Mouse (Mus musculus) liver, adult 2 months (tissue): ENCODE data around the gene B4galt2. TPM values are rescaled to one million over a fixed set of nuclear protein-coding genes. Genes with fewer than 3 reads are reported as not detected.

ENCODE experiments used
- DNase-seq: peaks from one replicate; pipeline ENCODE4 v3.0.0-alpha.2; 2011; ENCODE audit warnings: low read depth, low spot score; ENCODE audit errors: extremely low read depth
- H3K27ac ChIP-seq: fragments of 200-500 bp; replicated peaks from 2 replicates; pipeline ENCODE4 v1.5.1; 2012; ENCODE audit warnings: low read depth, mild to moderate bottlenecking, control low read depth, inconsistent platforms, low read length; ENCODE audit not compliant: insufficient read depth
- H3K27me3 ChIP-seq: fragments of 200-500 bp; 2 replicates; pipeline ENCODE4 v1.6.1; 2012; ENCODE audit warnings: mild to moderate bottlenecking, moderate library complexity, low read length, inconsistent platforms; ENCODE audit not compliant: control insufficient read depth, insufficient read depth
- H3K36me3 ChIP-seq: fragments of 200-500 bp; 2 replicates; pipeline ENCODE4 v1.6.1; 2012; ENCODE audit warnings: low read length, inconsistent platforms; ENCODE audit not compliant: control insufficient read depth, insufficient read depth
- H3K4me1 ChIP-seq: fragments of 200-500 bp; 2 replicates; pipeline ENCODE4 v1.6.1; 2011; ENCODE audit warnings: low read length; ENCODE audit not compliant: control insufficient read depth, insufficient read depth
- H3K4me3 ChIP-seq: fragments of 200-500 bp; 2 replicates; pipeline ENCODE4 v1.5.1; 2011; ENCODE audit warnings: low read depth, mild to moderate bottlenecking, control low read depth, low read length, moderate library complexity; ENCODE audit not compliant: insufficient read depth
- H3K79me2 ChIP-seq: fragments of 200-500 bp; 2 replicates; pipeline ENCODE4 v1.6.1; 2012; ENCODE audit warnings: inconsistent platforms, mild to moderate bottlenecking, low read length, moderate library complexity; ENCODE audit not compliant: control insufficient read depth, insufficient read depth
- H3K9ac ChIP-seq: fragments of 200-500 bp; 2 replicates; pipeline ENCODE4 v1.6.1; 2012; ENCODE audit warnings: low read depth, mild to moderate bottlenecking, control low read depth, inconsistent platforms, low read length
- CTCF ChIP-seq: fragments of 200-500 bp; IDR thresholded peaks from 2 replicates; pipeline ENCODE4 v1.5.1; 2011; ENCODE audit warnings: low read depth, low read length, control low read depth
- POLR2A ChIP-seq: fragments of 200-500 bp; IDR thresholded peaks from 2 replicates; pipeline ENCODE4 v1.6.1; 2011; ENCODE audit warnings: low read length, control low read depth; ENCODE audit not compliant: insufficient read depth; ENCODE audit errors: extremely low read depth
- WGBS: fragments of 180-500 bp; shearing (Covaris S2); methylation state at CpG from one replicate; pipeline ENCODE4 v1.1.7; 2018; 5-methylcytosine and 5-hydroxymethylcytosine counted together
- polyA plus RNA-seq: library from polyadenylated mRNA; depleted of rRNA; stranded (reverse); fragments of >200 nt; gene quantifications from 2 replicates; pipeline ENCODE4 v1.2.3, GENCODE M21; 2012
- total RNA-seq: library from RNA; depleted of rRNA; stranded (reverse); fragments of >200 nt; gene quantifications from 2 replicates; pipeline ENCODE4 v1.2.3, GENCODE M21; 2014

Gene B4galt2
- total and polyA plus RNA-seq, 2 experiments = 0.18 to 0.80 TPM

- H3K4me3 ChIP-seq = peak overlapping the region; percentile 86
- H3K27me3 ChIP-seq = no peaks in the 10 kb centered on the region
- peaks cover 12% of the 10 kb centered on the region for H3K4me1 ChIP-seq
- peaks cover 12% of the 10 kb centered on the region; the same call in 1 of the 2 replicates for H3K36me3 ChIP-seq
- TF ChIP-seq CTCF = no peak
- TF ChIP-seq POLR2A = no peak
- WGBS = 1% methylated on average over 24 of the region's 24 CpGs
- DNase-seq = peak; percentile 17
- peak overlapping the region; percentile 96 for H3K9ac ChIP-seq
- H3K27ac ChIP-seq = peak overlapping the region; percentile 77
- peaks cover 5% of the 10 kb centered on the region; the same call in 1 of the 2 replicates for H3K79me2 ChIP-seq
These were observed 3.4 kb upstream of the B4galt2 start for GRCm38 (mm10) chr4:117886644-117887043.

- Histone ChIP-seq H3K27ac (no peak overlapping the region), H3K9ac (0 out of 2 replicates have a peak overlapping the region, but pooled peaks have one; percentile 96), H3K4me3 (peak overlapping the region; percentile 86; the same call in 1 of the 2 replicates), H3K79me2 (peaks cover 5% of the 10 kb centered on the region; the same call in 1 of the 2 replicates), H3K27me3 (no peaks in the 10 kb centered on the region), H3K36me3 (peaks cover 12% of the 10 kb centered on the region; the same call in 1 of the 2 replicates), H3K4me1 (peaks cover 10% of the 10 kb centered on the region)
- no peak for TF ChIP-seq POLR2A
- TF ChIP-seq CTCF = no peak
- DNase-seq = no peak
- WGBS = 84% methylated on average over 9 of the region's 9 CpGs
These were observed 2.7 kb upstream of the B4galt2 start for GRCm38 (mm10) chr4:117885994-117886393.

GRCm38 (mm10) chr4:117885093-117885492, 1.8 kb upstream of the B4galt2 start:
- Histone ChIP-seq H3K36me3 (peaks cover 12% of the 10 kb centered on the region; the same call in 1 of the 2 replicates), H3K4me3 (no peak overlapping the region), H3K4me1 (peaks cover 10% of the 10 kb centered on the region), H3K27ac (no peak overlapping the region), H3K27me3 (no peaks in the 10 kb centered on the region), H3K79me2 (peaks cover 5% of the 10 kb centered on the region; the same call in 1 of the 2 replicates), H3K9ac (no peak overlapping the region)
- TF ChIP-seq CTCF (no peak), POLR2A (no peak)
- no peak for DNase-seq
- 97% methylated on average over 10 of the region's 10 CpGs for WGBS

GRCm38 (mm10) chr4:117884146-117884545, 859 bp upstream of the B4galt2 start:
- no peaks in the 10 kb centered on the region for H3K27me3 ChIP-seq
- TF ChIP-seq POLR2A (no peak), CTCF (no peak)
- peaks cover 12% of the 10 kb centered on the region; the same call in 1 of the 2 replicates for H3K36me3 ChIP-seq
- H3K9ac ChIP-seq = no peak overlapping the region
- H3K4me3 ChIP-seq = no peak overlapping the region
- H3K4me1 ChIP-seq = peaks cover 10% of the 10 kb centered on the region
- H3K79me2 ChIP-seq = peaks cover 5% of the 10 kb centered on the region; the same call in 1 of the 2 replicates
- H3K27ac ChIP-seq = no peak overlapping the region
- 27% methylated on average over 1 of the region's 1 CpGs for WGBS
- no peak for DNase-seq

GRCm38 (mm10) chr4:117878703-117879102, 4.6 kb downstream of the B4galt2 start:
- no peak overlapping the region for H3K9ac ChIP-seq
- DNase-seq = no peak
- H3K36me3 ChIP-seq = no peaks in the 10 kb centered on the region
- no peaks in the 10 kb centered on the region for H3K79me2 ChIP-seq
- H3K4me3 ChIP-seq = no peak overlapping the region
- peaks cover 3% of the 10 kb centered on the region for H3K4me1 ChIP-seq
- no peak for TF ChIP-seq CTCF
- no peak for TF ChIP-seq POLR2A
- 78% methylated on average over 5 of the region's 5 CpGs for WGBS
- H3K27me3 ChIP-seq = no peaks in the 10 kb centered on the region
- no peak overlapping the region for H3K27ac ChIP-seq

GRCm38 (mm10) chr4:117878301-117878700, 5.0 kb downstream of the B4galt2 start:
- no peak for DNase-seq
- H3K27me3 ChIP-seq = no peaks in the 10 kb centered on the region
- no peak for TF ChIP-seq CTCF
- no peak for TF ChIP-seq POLR2A
- WGBS = 80% methylated on average over 10 of the region's 10 CpGs
- H3K27ac ChIP-seq = no peak overlapping the region
- no peaks in the 10 kb centered on the region for H3K36me3 ChIP-seq
- no peaks in the 10 kb centered on the region for H3K79me2 ChIP-seq
- H3K4me1 ChIP-seq = no peaks in the 10 kb centered on the region
- H3K4me3 ChIP-seq = no peak overlapping the region
- no peak overlapping the region for H3K9ac ChIP-seq
